Mouse (Mus musculus): ENCODE data around the gene Col6a6. TPM values are rescaled to one million over a fixed set of nuclear protein-coding genes. Genes with fewer than 3 reads are reported as not detected.

Col6a6 gene
- total and polyA plus RNA-seq, 3 experiments: 1.5 to 3.5 (median 2.5) TPM

DNA sequence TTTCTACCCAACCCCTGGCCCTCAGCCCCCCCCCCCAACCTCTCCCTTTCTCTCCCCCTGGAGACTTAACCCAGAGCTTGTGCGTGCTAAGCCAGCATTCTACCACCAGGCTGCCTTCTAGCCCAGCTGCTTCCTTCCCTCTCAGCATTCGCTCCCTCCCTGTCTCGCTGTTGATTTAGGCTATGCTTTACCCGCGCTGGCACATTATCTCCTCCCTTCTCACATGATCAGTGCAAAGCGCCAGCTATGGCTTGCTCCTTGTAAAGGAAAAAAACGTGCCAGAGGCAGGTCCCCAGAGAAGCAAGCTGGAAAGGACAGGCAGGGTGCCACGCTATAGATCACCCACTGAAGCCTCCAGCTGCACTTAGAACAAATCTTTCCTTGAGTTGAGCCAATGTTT is 90.5 kb downstream of the Col6a6 start:
- WGBS: 22% methylated on average over 8 of the region's 8 CpGs
- H3K27ac ChIP-seq: no peak overlapping the region

DNA sequence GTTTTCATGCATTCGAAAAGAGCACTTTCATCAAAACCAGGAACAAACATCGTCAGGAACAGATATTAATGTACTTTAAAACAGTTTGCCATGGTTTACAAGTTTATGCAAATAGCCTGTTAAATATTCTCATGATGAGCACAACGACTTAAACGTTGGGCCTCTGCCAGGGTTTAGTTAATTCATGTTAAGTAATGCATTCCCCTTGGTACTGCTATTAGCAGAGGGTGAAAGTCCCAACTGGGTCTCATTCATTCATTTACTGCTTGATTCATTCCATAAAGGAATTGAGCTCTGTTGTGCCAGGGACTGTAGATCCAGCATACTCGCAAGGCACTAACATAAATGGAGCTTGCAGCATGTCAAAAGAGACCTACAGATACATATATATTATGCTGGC is 92.8 kb downstream of the Col6a6 start:
- no peaks in the 10 kb centered on the region for H3K4me1 ChIP-seq (ENCODE audit: control insufficient read depth, insufficient read depth, low read length)
- intact Hi-C loops (cut with DNase I): no loop called here
- no peaks in the 10 kb centered on the region for H3K79me2 ChIP-seq (replicated peaks; ENCODE audit: control insufficient read depth, insufficient read depth, low read length)
- H3K36me3 ChIP-seq (ENCODE audit: control insufficient read depth, insufficient read depth, low read length): no peaks in the 10 kb centered on the region
- no peak overlapping the region for H3K9ac ChIP-seq (ENCODE audit: low read depth, low read length)
- no peak overlapping the region for H3K4me3 ChIP-seq
- 80% methylated on average over 5 of the region's 5 CpGs for WGBS
- TF ChIP-seq EP300 (IDR thresholded peaks at IDR 0.05; ENCODE audit: insufficient read depth, low read depth, low read length) (no peak), POLR2A (IDR thresholded peaks at IDR 0.05; ENCODE audit: insufficient read depth, low read depth, low read length) (no peak), CTCF (IDR thresholded peaks at IDR 0.05) (no peak)
- H3K27ac ChIP-seq: no peak overlapping the region
- H3K27me3 ChIP-seq (ENCODE audit: control insufficient read depth, insufficient read depth, low read length): no peaks in the 10 kb centered on the region
- DNase-seq: no peak

More for the DNA sequence above, 90.5 kb downstream of the Col6a6 start:
- H3K4me1 ChIP-seq (ENCODE audit: control insufficient read depth, insufficient read depth, low read length): no peaks in the 10 kb centered on the region
- TF ChIP-seq EP300 (IDR thresholded peaks at IDR 0.05; ENCODE audit: insufficient read depth, low read depth, low read length): no peak
- no peak for TF ChIP-seq POLR2A (IDR thresholded peaks at IDR 0.05; ENCODE audit: insufficient read depth, low read depth, low read length)
- TF ChIP-seq CTCF (IDR thresholded peaks at IDR 0.05): peak; percentile 24
- no peak overlapping the region for H3K9ac ChIP-seq (ENCODE audit: low read depth, low read length)
- H3K27me3 ChIP-seq (ENCODE audit: control insufficient read depth, insufficient read depth, low read length): no peaks in the 10 kb centered on the region
- H3K4me3 ChIP-seq: no peak overlapping the region
- DNase-seq: peak; percentile 30 to 36
- no peaks in the 10 kb centered on the region for H3K79me2 ChIP-seq (replicated peaks; ENCODE audit: control insufficient read depth, insufficient read depth, low read length)
- intact Hi-C loops (cut with DNase I): no loop called here
- no peaks in the 10 kb centered on the region for H3K36me3 ChIP-seq (ENCODE audit: control insufficient read depth, insufficient read depth, low read length)

DNA sequence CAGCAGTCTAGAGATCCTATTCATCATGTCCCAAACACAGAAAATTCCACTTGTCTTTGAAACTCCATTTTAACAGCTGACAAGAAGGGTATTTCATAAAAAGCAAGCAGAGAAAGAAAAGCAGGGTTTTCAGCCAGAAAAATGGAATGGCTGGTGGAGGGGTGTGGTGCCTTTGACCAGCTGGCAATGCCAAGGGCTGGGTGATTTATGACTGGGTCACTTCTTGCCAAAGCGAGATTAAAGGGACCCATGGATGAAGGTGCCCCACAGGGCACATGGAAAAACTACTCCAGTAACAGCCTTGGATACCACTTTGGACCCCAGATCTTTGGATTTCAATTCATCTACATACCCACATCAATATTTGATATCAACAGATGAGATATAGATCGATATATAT is 93.3 kb downstream of the Col6a6 start:
- no peaks in the 10 kb centered on the region for H3K36me3 ChIP-seq (ENCODE audit: control insufficient read depth, insufficient read depth, low read length)
- intact Hi-C loops (cut with DNase I): no loop called here
- H3K27me3 ChIP-seq (ENCODE audit: control insufficient read depth, insufficient read depth, low read length): no peaks in the 10 kb centered on the region
- no peak overlapping the region for H3K9ac ChIP-seq (ENCODE audit: low read depth, low read length)
- whole genome bisulfite sequencing: 83% methylated on average over 2 of the region's 2 CpGs
- no peaks in the 10 kb centered on the region for H3K4me1 ChIP-seq (ENCODE audit: control insufficient read depth, insufficient read depth, low read length)
- no peak for DNase-seq
- TF ChIP-seq EP300 (IDR thresholded peaks at IDR 0.05; ENCODE audit: insufficient read depth, low read depth, low read length) (no peak), CTCF (IDR thresholded peaks at IDR 0.05) (no peak), POLR2A (IDR thresholded peaks at IDR 0.05; ENCODE audit: insufficient read depth, low read depth, low read length) (no peak)
- H3K4me3 ChIP-seq: no peak overlapping the region
- no peaks in the 10 kb centered on the region for H3K79me2 ChIP-seq (replicated peaks; ENCODE audit: control insufficient read depth, insufficient read depth, low read length)
- no peak overlapping the region for H3K27ac ChIP-seq

DNA sequence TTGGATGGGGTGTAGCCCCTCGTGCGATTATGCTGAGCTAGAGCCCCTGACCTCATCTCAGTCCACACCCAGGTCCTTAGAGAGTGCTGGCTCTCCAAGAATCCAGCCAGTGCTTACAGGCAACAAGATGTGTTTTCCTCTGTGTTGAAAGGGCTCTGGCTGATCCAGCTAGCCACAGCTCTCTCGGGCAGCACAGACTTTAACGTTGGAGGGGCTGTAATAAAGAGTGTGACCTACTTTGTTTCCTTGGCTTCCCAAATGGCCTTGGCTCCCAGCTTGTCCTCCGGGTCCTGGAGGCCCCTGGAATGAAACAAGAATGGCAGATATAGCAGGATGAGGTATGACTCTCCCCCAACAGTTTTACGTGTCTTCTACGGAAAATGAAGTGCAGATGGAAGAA is 96.0 kb downstream of the Col6a6 start:
- 0 out of 2 replicates have a peak, but pooled peaks have one; percentile 44 for TF ChIP-seq EP300 (IDR thresholded peaks at IDR 0.05; ENCODE audit: insufficient read depth, low read depth, low read length)
- TF ChIP-seq CTCF (IDR thresholded peaks at IDR 0.05): no peak
- Histone ChIP-seq H3K27ac (no peak overlapping the region), H3K4me1 (ENCODE audit: control insufficient read depth, insufficient read depth, low read length) (no peaks in the 10 kb centered on the region), H3K79me2 (replicated peaks; ENCODE audit: control insufficient read depth, insufficient read depth, low read length) (no peaks in the 10 kb centered on the region), H3K9ac (ENCODE audit: low read depth, low read length) (no peak overlapping the region), H3K27me3 (ENCODE audit: control insufficient read depth, insufficient read depth, low read length) (no peaks in the 10 kb centered on the region), H3K4me3 (no peak overlapping the region), H3K36me3 (ENCODE audit: control insufficient read depth, insufficient read depth, low read length) (no peaks in the 10 kb centered on the region)
- intact Hi-C loops (cut with DNase I): no loop called here
- 58% methylated on average over 7 of the region's 7 CpGs for WGBS
- DNase-seq: peak; percentile 40 to 71

DNA sequence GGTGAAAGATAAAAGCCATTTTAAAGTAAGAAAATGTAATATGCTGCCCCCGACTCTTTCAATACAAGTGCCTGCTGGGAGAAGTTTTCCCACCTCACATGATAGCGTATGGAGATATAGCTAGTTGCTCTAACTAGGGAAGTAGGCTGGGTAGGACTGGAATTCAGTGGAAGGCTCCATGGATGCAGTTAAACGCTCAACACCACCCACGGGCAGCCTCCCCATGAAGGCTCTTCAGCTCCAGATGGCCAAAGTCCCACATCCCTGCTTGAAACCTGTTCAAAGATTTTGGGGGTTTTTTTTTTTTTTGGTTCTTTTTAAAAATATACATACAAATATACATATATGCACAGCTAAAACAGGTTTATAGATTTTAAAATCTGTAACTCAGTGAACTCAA is 107.5 kb downstream of the Col6a6 start:
- no peaks in the 10 kb centered on the region for H3K27me3 ChIP-seq (ENCODE audit: control insufficient read depth, insufficient read depth, low read length)
- H3K4me3 ChIP-seq: no peak overlapping the region
- DNase-seq: no peak
- TF ChIP-seq POLR2A (IDR thresholded peaks at IDR 0.05; ENCODE audit: insufficient read depth, low read depth, low read length) (no peak), CTCF (IDR thresholded peaks at IDR 0.05) (no peak), EP300 (IDR thresholded peaks at IDR 0.05; ENCODE audit: insufficient read depth, low read depth, low read length) (no peak)
- H3K9ac ChIP-seq (ENCODE audit: low read depth, low read length): no peak overlapping the region
- H3K36me3 ChIP-seq (ENCODE audit: control insufficient read depth, insufficient read depth, low read length): no peaks in the 10 kb centered on the region
- H3K4me1 ChIP-seq (ENCODE audit: control insufficient read depth, insufficient read depth, low read length): no peaks in the 10 kb centered on the region
- WGBS: 80% methylated on average over 4 of the region's 4 CpGs
- H3K27ac ChIP-seq: no peak overlapping the region
- intact Hi-C loops (cut with DNase I): no loop called here
- H3K79me2 ChIP-seq (replicated peaks; ENCODE audit: control insufficient read depth, insufficient read depth, low read length): no peaks in the 10 kb centered on the region

DNA sequence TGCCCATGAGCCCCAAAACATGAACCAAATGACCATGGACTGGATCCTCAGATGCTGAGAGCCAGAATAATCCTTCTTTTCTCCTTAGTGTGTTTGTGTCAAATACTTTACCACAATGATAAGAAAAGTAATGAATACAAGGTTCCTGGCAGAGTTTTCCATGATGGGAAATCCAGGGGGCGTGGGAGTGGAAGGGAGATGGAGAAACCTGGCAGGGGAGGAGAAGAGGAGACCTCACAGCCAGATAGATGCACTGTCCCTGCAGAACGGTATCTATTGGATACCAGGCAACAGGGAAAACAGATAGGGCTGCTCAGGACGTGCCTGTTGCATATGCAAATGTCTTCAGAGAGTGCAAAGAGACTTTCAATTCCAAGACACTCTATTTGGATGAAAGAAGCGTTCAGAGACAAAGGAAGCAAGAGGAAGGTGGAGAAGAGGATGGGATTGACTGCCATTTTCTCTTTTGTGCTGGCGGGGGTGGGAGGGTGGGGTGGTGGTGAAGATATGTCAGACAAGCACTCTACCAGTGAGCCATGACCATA is 108.0 kb downstream of the Col6a6 start:
- Histone ChIP-seq H3K9ac (ENCODE audit: low read depth, low read length) (no peak overlapping the region), H3K79me2 (replicated peaks; ENCODE audit: control insufficient read depth, insufficient read depth, low read length) (no peaks in the 10 kb centered on the region), H3K36me3 (ENCODE audit: control insufficient read depth, insufficient read depth, low read length) (no peaks in the 10 kb centered on the region), H3K27me3 (ENCODE audit: control insufficient read depth, insufficient read depth, low read length) (no peaks in the 10 kb centered on the region), H3K27ac (no peak overlapping the region), H3K4me3 (no peak overlapping the region), H3K4me1 (ENCODE audit: control insufficient read depth, insufficient read depth, low read length) (no peaks in the 10 kb centered on the region)
- 49% methylated on average over 5 of the region's 5 CpGs for WGBS
- TF ChIP-seq POLR2A (IDR thresholded peaks at IDR 0.05; ENCODE audit: insufficient read depth, low read depth, low read length) (no peak), EP300 (IDR thresholded peaks at IDR 0.05; ENCODE audit: insufficient read depth, low read depth, low read length) (no peak), CTCF (IDR thresholded peaks at IDR 0.05) (no peak)
- intact Hi-C loops (cut with DNase I): no loop called here
- no peak for DNase-seq
